Mouse (Mus musculus) embryo, embryonic 9.5 days (tissue): Measurements from ENCODE around the gene Atp7b.
A peak's percentile ranks its signal among the peaks of the same experiment; 100 is the strongest.

Source experiments
- DNase-seq: peaks from one replicate; pipeline ENCODE4 v3.0.0-alpha.2; 2017; ENCODE audit errors: extremely low spot score

The Atp7b gene

DNA sequence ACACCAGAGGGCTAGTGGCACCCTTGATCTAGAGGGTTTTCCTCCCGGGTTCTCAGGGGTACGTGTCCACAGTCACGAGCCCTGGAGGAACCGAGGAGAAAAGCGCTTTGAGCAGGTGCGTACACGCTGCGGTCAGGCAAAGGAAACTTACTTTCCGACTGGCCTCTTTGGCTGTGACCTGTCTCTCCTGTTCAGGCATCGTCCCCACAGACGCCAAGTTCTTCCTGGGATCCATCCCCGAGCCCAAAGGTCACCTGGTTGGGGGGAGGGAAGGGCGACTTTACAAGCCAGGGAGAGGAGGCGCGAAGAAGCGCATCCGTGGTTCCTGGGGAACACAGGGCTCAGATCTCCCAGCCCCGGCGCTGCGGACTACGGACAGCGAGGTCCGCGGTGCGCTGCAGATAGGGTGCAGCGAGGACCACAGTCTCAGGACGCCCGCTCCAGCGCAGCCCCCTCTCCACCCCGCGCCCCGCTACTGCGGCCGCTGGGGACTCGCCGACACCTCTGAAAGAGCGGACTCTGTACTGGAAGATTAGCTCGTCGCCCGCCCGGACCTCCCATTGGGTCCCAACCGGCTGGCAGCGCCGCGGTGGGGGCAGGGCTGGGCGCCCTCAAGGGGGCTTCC lies at the start of gene Atp7b:
Gene Atp7b (minus strand): TSS at position 485 of the 625 bp plus-strand sequence.
- DNase-seq, result no peak

DNA sequence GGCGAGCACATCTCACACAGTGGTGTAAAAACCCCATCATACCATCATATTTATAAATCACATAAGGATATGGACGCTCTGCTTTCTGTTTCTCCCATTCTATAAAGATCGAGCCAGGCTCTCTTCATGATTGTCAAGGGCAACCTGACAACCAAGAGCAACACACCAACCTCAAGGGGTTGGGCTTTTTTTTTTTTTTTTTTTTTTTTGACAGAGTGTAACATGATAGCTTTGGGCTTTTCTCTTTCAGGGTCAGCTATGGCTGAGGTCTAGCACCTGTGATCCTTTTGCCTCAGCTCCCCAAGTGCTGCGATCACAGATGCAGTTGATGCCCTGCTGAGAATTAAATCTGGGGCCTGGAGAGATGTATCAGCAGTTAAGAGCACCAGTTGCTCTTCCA lies 46.9 kb upstream of the Atp7b start:
- no peak for DNase-seq

- DNase-seq, result peak; percentile 9
These were observed 31.5 kb upstream of the Atp7b start for GRCm38 (mm10) chr8:22091568-22091967.

- no peak for DNase-seq
These were observed 29.1 kb upstream of the Atp7b start for GRCm38 (mm10) chr8:22089226-22089625.

- DNase-seq, result no peak
These were observed 19.4 kb upstream of the Atp7b start for GRCm38 (mm10) chr8:22079313-22080007.

DNA sequence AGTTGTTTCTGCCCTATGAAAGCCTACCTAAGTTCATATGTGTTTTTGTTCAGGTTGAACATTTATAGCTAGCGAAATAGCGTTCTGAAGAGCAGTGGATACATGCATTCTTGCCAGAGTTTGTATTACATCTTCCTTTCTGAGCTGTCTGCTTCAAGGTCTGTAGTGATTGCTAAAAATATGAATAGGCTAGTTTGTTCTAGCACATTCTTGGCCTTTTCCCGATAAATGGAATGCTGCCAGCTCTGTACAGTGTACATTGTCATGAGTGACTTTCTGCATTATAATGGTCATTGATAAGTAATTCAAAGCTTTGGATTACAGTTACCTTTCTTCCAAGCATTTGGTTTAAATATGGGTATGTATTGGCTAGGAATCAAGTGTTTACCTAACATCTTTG lies 1.0 kb upstream of the Atp7b start:
- no peak for DNase-seq

- peak; percentile 96 for DNase-seq
These were observed 363 bp upstream of the Atp7b start, which contains the start of gene Alg11 for GRCm38 (mm10) chr8:22060446-22060889. Gene Alg11, plus strand, starts transcription at chr8:22060721.

DNA sequence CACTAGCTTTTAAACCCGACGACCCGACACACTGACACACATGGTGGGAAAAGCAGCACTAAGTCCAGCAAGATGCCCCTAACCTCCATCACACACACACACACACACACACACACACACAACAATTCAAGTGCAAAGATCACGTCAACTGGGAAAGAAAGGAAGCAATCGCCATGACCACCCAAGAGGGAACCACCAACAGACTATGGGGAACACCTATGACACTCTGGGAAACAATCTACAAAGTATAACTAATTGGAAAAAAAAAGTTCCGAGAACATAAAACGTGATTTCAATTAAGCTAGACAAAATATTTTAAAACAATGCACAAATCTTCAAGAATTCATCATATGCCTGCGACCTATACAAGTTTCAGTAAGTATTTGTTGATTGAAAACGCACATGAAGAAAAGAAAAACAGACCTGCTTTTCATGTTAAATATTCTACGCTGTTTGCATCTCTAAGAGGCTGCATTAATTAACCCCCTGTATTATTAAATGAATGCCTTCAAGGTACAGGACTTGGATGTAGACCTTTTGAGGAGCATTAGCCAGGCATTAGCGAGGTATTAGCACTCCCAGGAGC lies 859 bp downstream of the Atp7b start:
- DNase-seq, result peak; percentile 13

DNA sequence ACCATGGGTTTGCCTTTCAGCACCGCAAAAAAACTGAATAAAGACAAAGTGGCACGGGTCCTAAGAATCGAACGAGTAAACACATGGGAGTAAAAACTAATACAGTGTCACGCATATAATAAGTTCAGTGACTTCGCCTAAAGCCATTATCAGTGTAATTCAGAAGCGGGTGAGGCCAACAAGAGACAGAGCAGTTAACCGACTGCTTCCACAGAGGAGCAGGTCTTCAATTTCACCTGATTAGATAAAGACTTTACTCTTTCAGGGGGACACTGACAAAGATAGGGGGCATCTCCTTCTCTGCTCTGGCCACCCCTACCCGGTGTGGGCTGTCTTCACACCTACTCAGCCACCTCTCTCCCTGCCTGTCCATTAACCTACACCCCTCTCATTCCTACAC lies 1.7 kb downstream of the Atp7b start:
- no peak for DNase-seq

DNA sequence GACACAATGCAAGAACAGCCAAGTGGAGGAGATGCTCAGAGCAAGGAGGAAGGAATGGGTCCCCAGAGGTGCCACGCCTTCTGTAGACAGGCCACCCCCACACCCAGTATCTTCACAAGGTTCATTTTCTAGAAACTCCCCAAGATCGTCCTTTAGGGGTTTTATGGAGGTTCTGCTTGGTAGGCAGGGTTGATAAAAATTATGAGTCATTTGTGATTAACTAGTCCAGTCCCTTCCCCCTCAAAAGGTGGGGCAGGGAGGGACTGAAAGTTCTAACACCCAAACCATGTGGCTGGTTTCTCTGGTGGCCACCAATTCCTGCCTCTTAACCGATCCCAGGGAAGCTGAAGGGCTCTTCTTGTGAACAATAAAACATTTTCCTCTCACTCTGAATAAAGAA lies 3.3 kb downstream of the Atp7b start:
- no peak for DNase-seq

- DNase-seq, result no peak
These were observed 4.6 kb downstream of the Atp7b start for GRCm38 (mm10) chr8:22055492-22055877.

DNA sequence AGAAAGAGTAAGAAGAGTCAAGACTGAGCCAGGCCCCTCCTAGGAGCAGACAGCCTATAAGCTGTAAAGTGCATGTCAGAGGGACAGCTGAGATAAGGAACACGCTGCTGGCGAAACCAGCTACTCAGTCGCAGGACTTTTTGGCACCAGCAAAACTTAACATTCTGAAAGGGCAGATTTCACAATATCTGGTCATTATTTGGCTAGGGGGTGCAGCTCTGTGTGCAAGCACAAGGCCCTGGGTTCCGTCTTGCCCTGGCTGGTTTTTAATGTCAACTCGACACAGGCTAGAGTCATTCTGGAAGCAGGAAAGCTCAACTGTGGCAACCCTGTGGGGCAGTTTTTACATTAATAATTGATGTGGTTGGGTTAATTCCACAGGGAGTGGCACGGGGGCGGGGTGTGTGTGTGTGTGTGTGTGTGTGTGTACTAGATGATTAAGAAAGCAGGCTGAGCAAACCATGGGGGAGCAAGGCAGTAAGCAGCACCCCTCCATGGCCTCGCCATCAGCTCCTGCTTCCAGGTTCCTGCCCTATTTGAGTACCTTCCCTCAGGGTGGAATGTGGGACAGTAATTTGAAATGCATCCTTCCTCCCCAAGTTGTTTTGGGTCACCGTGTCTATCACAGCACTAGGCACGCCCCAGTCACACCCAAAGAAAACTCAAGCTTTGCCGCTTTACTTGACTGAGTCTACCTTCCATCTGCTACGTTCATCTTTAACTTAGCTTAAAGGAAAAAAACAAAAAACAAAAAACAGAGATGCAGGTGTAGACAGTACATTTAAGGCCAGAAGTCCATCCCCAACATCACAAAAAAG lies 5.2 kb downstream of the Atp7b start:
- DNase-seq, result no peak

- peak; percentile 62 for DNase-seq
These were observed 12.2 kb downstream of the Atp7b start for GRCm38 (mm10) chr8:22047699-22048464.

- DNase-seq, result peak; percentile 38
These were observed 16.4 kb downstream of the Atp7b start for GRCm38 (mm10) chr8:22043706-22044105.

GRCm38 (mm10) chr8:22042515-22042914 lies 17.6 kb downstream of the Atp7b start:
- no peak for DNase-seq

- DNase-seq, result no peak
These were observed 20.0 kb downstream of the Atp7b start for GRCm38 (mm10) chr8:22040153-22040509.

DNA sequence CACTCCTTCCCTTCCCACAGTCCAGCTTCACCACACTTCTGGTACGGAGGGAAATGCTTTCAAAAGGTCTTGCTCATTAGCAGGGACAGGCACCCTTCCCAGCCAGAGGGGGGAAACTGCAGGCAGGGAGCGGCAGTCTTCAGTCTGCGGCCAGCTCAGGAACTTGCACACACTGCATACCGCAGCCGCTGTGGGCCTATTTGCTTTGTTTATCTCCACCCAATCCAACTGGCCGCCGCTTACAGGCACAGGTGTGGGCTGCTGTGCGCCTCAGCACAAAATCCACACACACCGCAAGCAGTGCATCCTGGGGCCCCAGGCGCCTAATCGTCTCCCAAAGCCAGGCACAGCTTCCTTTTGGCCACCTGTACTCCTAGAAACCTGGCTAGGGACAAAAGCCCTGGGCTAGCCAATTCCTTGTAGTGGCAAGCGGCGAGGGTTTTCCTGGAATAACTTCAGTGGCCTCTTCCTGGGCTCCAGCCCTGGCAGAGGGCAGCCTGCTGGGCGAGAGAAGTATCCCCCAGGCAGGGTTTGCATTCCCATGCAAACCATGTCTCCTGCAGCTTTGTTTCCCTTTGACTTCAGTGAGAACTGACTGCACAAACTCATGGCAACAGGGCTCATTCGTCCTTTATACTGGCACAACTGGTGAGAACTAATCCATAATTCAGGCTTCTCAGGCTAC lies 20.5 kb downstream of the Atp7b start:
- DNase-seq, result peak; percentile 24

DNA sequence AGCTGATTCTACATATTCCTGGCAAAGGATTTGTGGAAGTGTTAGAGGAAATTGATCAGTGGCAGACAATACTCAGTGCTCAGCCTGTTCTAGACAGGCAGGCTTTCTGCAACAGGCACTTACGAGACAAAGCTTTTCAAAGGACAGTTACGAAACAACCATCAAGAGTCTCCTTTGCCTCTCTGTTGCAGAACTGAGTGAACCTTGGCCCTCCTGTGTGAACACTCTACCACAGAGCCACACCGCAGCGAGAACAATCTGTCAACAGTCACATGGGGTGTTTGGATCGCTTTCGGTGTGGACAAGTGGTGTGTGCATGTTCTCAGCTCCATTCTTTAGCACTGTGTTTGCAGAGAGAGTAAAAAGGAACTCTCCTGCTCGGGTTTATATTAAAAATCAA lies 23.1 kb downstream of the Atp7b start:
- DNase-seq, result no peak

GRCm38 (mm10) chr8:22036137-22036536 lies 24.0 kb downstream of the Atp7b start:
- DNase-seq, result no peak

GRCm38 (mm10) chr8:22030990-22031389 lies 29.1 kb downstream of the Atp7b start:
- no peak for DNase-seq

- DNase-seq, result no peak
These were observed 31.1 kb downstream of the Atp7b start for GRCm38 (mm10) chr8:22028973-22029372.
